Mouse (Mus musculus) pancreas, adult 10 weeks (tissue): ENCODE data around the gene Klf4. TPM values are rescaled to one million over a fixed set of nuclear protein-coding genes. Genes with fewer than 3 reads are reported as not detected.

Experiments
- polyA plus RNA-seq: library from polyadenylated mRNA; stranded (reverse); fragments of 350-450 nt; fragmentation: Illumina TruSeq; extraction: RNeasy Lipid Tissue Mini Kit (QIAGEN cat#74804); gene quantifications from one replicate; pipeline ENCODE4 v1.2.3, GENCODE M21; 2015; ENCODE audit warnings: low read depth, low replicate concordance; ENCODE audit not compliant: insufficient read depth

Klf4 gene
- polyA plus RNA-seq: 15.4 TPM

DNA sequence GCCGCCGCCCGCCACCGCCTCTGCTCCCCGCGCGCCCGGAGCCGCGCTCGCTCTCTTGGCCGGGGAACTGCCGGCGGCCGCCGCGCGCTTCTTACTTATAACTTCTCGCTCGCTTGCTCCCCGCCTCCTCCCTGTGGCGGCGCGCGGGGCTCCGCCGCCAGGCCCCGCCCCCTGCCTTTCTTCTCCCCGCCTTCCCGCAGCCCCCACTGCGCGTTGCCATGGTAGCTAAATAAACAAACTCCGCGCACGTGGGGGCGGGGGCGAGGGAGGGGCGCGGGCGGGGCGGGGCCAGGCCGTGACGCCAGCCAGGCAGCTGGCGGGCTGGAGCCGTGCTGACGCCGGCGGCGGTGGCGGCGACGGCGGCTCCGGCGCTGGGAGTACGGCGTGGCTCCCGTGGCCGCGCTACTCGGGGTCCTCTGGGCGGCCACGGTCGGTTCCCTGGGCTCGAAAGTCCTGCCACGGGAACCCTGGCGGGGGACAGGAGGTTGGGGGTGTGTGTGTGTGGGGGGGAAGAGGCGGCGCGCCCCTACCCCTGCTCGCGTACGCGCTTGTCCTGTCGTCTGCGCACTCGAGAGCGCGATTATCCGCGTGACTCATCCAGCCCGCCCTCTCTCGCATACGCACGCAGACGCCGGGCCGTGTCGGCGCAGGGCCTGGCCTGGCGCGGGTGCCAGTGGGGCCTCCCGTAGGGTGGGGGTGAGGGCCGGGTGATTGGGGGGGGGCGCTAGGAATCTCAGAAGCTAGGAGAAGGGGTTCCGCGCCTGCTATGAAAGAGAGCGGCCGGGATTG, at the start of gene Klf4:
Klf4 (minus strand) TSS at position 60 of the 789 bp plus-strand sequence.

Other genes with a start within 250 kb of the Klf4 start
- 13.7 TPM for gene Rad23b, start 182.4 kb downstream of the Klf4 start, polyA plus RNA-seq